Mouse (Mus musculus) adrenal gland, postnatal 4 days (tissue): Measurements from ENCODE around the gene Sema3b. TPM values are rescaled to one million over a fixed set of nuclear protein-coding genes. Genes with fewer than 3 reads are reported as not detected.

Experiments used
- DNase-seq, 2 experiments: peaks; one replicate each; pipeline ENCODE4 v3.0.0; 2021 to 2022; ENCODE audit warnings: low spot score in 2 of 2, mixed read lengths in 2 of 2
- total RNA-seq, 2 experiments: library from RNA; stranded (reverse); gene quantifications; 2 replicates each; pipeline ENCODE4 v1.2.3; 2021

Gene Sema3b
- total RNA-seq, 2 experiments from 2014 or later = 16.9 to 19.4 TPM

GRCm38 (mm10) chr9:107549297-107550074, 59.5 kb downstream of the Sema3b start:
- DNase-seq = no peak

GRCm38 (mm10) chr9:107548820-107549219, 60.2 kb downstream of the Sema3b start:
- no peak for DNase-seq

GRCm38 (mm10) chr9:107547957-107548356, 61.1 kb downstream of the Sema3b start:
- DNase-seq = no peak

Other genes with a start within 250 kb of the Sema3b start
- 10 to 100 TPM; 10.1 to 10.9 TPM for gene Cacna2d2, start 209.6 kb downstream of the Sema3b start, total RNA-seq
- gene Tmem115, start 75.3 kb downstream of the Sema3b start, total RNA-seq = 10 to 100 TPM; 40.8 to 44.6 TPM
- 10 to 100 TPM; 19.2 to 21.7 TPM for gene Cyb561d2, start 67.0 kb downstream of the Sema3b start, total RNA-seq
- 10 to 100 TPM; 18.8 to 19.6 TPM for gene Nprl2, start 67.0 kb downstream of the Sema3b start, total RNA-seq
- 1 to 10 TPM in 1 of 2 experiments, under 1 TPM in 1; 0.71 to 1.6 TPM for gene Zmynd10, start 61.9 kb downstream of the Sema3b start, total RNA-seq
- 10 to 100 TPM; 34.9 to 37.6 TPM for gene Rassf1, start 57.7 kb downstream of the Sema3b start, total RNA-seq
- 10 to 100 TPM; 31.8 to 33.8 TPM for gene Tusc2, start 46.0 kb downstream of the Sema3b start, total RNA-seq
- 10 to 100 TPM; 39.4 to 47.2 TPM for gene Hyal2, start 41.3 kb downstream of the Sema3b start, total RNA-seq
- gene Hyal1, start 32.3 kb downstream of the Sema3b start, total RNA-seq = 1 to 10 TPM; 5.1 to 5.4 TPM
- gene Naa80, start 30.3 kb downstream of the Sema3b start, total RNA-seq = 10 to 100 TPM; 17.4 to 18.0 TPM
- gene Hyal3, start 28.4 kb downstream of the Sema3b start, total RNA-seq = 1 to 10 TPM; 2.7 to 2.9 TPM
- 10 to 100 TPM; 40.9 to 41.4 TPM for gene Ifrd2, start 21.6 kb downstream of the Sema3b start, total RNA-seq
- gene Gnai2, start 26.1 kb upstream of the Sema3b start, total RNA-seq = 100 to 1,000 TPM; 345 to 390 TPM
- gene Slc38a3, start 60.3 kb upstream of the Sema3b start, total RNA-seq = 10 to 100 TPM; 10.1 to 37.4 TPM
- 1 to 10 TPM in 1 of 2 experiments, under 1 TPM in 1; 0.73 to 1.6 TPM for gene Gnat1, start 70.5 kb upstream of the Sema3b start, total RNA-seq
- 10 to 100 TPM; 28.9 to 32.8 TPM for gene Sema3f, start 101.2 kb upstream of the Sema3b start, total RNA-seq
- 100 to 1,000 TPM; 152 to 155 TPM for gene Rbm5, start 161.8 kb upstream of the Sema3b start, total RNA-seq